Mouse (Mus musculus) left cerebral cortex, adult 18-20 months (tissue): ENCODE results near the gene Anks3. TPM values are rescaled to one million over a fixed set of nuclear protein-coding genes. Genes with fewer than 3 reads are reported as not detected.
A peak's percentile ranks its signal among the peaks of the same experiment; 100 is the strongest.

Source experiments
- DNase-seq, 2 experiments: peaks; one replicate each; pipeline ENCODE4 v3.0.0; 2021 to 2022; ENCODE audit warnings: low spot score in 2 of 2, mixed read lengths in 1 of 2
- total RNA-seq, 2 experiments: library from RNA; stranded (reverse); gene quantifications; 2 replicates each; pipeline ENCODE4 v1.2.3; 2021

Anks3 gene
- total RNA-seq, 2 experiments from 2014 or later, result 57.7 to 64.0 TPM

- no peak for DNase-seq
Measured at GRCm38 (mm10) chr16:4969055-4969843, 5.2 kb upstream of the Anks3 start.

GRCm38 (mm10) chr16:4968426-4968825, 4.4 kb upstream of the Anks3 start:
- DNase-seq, result no peak

GRCm38 (mm10) chr16:4965392-4966129, 1.6 kb upstream of the Anks3 start:
- DNase-seq, result no peak

GRCm38 (mm10) chr16:4964731-4965391, 856 bp upstream of the Anks3 start:
- no peak for DNase-seq

- no peak for DNase-seq
Measured at GRCm38 (mm10) chr16:4963346-4963745, 659 bp downstream of the Anks3 start.

- DNase-seq, result no peak
Measured at GRCm38 (mm10) chr16:4960260-4960659, 3.7 kb downstream of the Anks3 start.

- no peak for DNase-seq
Measured at GRCm38 (mm10) chr16:4957446-4957845, 6.6 kb downstream of the Anks3 start.

GRCm38 (mm10) chr16:4956609-4957008, 7.4 kb downstream of the Anks3 start:
- no peak for DNase-seq

- no peak for DNase-seq
Measured at GRCm38 (mm10) chr16:4947378-4947777, 16.6 kb downstream of the Anks3 start.

GRCm38 (mm10) chr16:4946155-4946554, 17.9 kb downstream of the Anks3 start:
- no peak for DNase-seq

- DNase-seq, result no peak
Measured at GRCm38 (mm10) chr16:4945415-4945814, 18.6 kb downstream of the Anks3 start.

- DNase-seq, result no peak
Measured at GRCm38 (mm10) chr16:4943431-4943830, 20.6 kb downstream of the Anks3 start.

- no peak for DNase-seq
Measured at GRCm38 (mm10) chr16:4942868-4943267, 21.1 kb downstream of the Anks3 start.

- no peak for DNase-seq
Measured at GRCm38 (mm10) chr16:4941016-4941415, 23.0 kb downstream of the Anks3 start.

GRCm38 (mm10) chr16:4940311-4940850, 23.6 kb downstream of the Anks3 start:
- DNase-seq, result no peak

GRCm38 (mm10) chr16:4939412-4939811, 24.6 kb downstream of the Anks3 start:
- peak in 1 of 2 experiments; percentile 58 for DNase-seq

- DNase-seq, result peak; percentile 93 to 96
Measured at GRCm38 (mm10) chr16:4938989-4939388, 25.0 kb downstream of the Anks3 start.

GRCm38 (mm10) chr16:4938461-4938860, 25.5 kb downstream of the Anks3 start, which contains the start of gene Nudt16l1:
Gene Nudt16l1 (plus strand): TSS chr16:4938761.
- DNase-seq, result no peak

- no peak for DNase-seq
Measured at GRCm38 (mm10) chr16:4937351-4938190, 26.4 kb downstream of the Anks3 start.

- no peak for DNase-seq
Measured at GRCm38 (mm10) chr16:4935931-4936703, 27.9 kb downstream of the Anks3 start.
